Mouse (Mus musculus) embryo, embryonic 10.5 days (tissue): ENCODE data around the gene Cacna2d3.

Experiments used
- DNase-seq: peaks from one replicate; pipeline ENCODE4 v3.0.0-alpha.2; 2015; ENCODE audit warnings: low spot score

Gene Cacna2d3

GRCm38 (mm10) chr14:28923180-28923961, 798.3 kb downstream of the Cacna2d3 start:
- DNase-seq, result no peak

GRCm38 (mm10) chr14:28918871-28919270, 802.8 kb downstream of the Cacna2d3 start:
- DNase-seq, result no peak

GRCm38 (mm10) chr14:28915004-28915403, 806.7 kb downstream of the Cacna2d3 start:
- DNase-seq, result no peak

GRCm38 (mm10) chr14:28907659-28908058, 814.0 kb downstream of the Cacna2d3 start:
- DNase-seq, result no peak

- no peak for DNase-seq
Observed at GRCm38 (mm10) chr14:28892530-28892929, 829.1 kb downstream of the Cacna2d3 start.

GRCm38 (mm10) chr14:28887373-28887772, 834.3 kb downstream of the Cacna2d3 start:
- no peak for DNase-seq

- no peak for DNase-seq
Observed at GRCm38 (mm10) chr14:28886661-28887060, 835.0 kb downstream of the Cacna2d3 start.

GRCm38 (mm10) chr14:28870983-28871382, 850.7 kb downstream of the Cacna2d3 start:
- DNase-seq, result peak; percentile 57

GRCm38 (mm10) chr14:28870382-28870781, 851.3 kb downstream of the Cacna2d3 start:
- no peak for DNase-seq

GRCm38 (mm10) chr14:28864925-28865324, 856.7 kb downstream of the Cacna2d3 start:
- no peak for DNase-seq

GRCm38 (mm10) chr14:28861142-28861541, 860.5 kb downstream of the Cacna2d3 start:
- no peak for DNase-seq
